Mouse (Mus musculus) heart, embryonic 14.5 days (tissue): ENCODE measurements around the gene BC004004. TPM values are rescaled to one million over a fixed set of nuclear protein-coding genes. Genes with fewer than 3 reads are reported as not detected.

Source experiments
- ATAC-seq: fragments of 200-750 bp; cut with Nextera tagmentation; 2 replicates; pipeline ENCODE4 v1.8.0; 2017; ENCODE audit warnings: low read depth, moderate TSS enrichment; ENCODE audit not compliant: insufficient number of reproducible peaks, insufficient read depth, low FRiP score
- H3K27ac ChIP-seq, 2 experiments: fragments of 200-500 bp in 1 of 2; fragments of 300-500 bp in 1 of 2; sonication (generic) in 1 of 2; replicated peaks in 1 of 2; 2 replicates each; pipeline ENCODE4 v1.5.1; 2012 to 2014; ENCODE audit warnings: low read depth in 2 of 2, low read length in 2 of 2, control low read depth in 1 of 2, mild to moderate bottlenecking in 1 of 2, mixed read lengths in 1 of 2; ENCODE audit not compliant: control insufficient read depth in 1 of 2, insufficient read depth in 1 of 2
- H3K27me3 ChIP-seq: fragments of 300-500 bp; sonication (generic); 2 replicates; pipeline ENCODE4 v1.6.1; 2014; ENCODE audit warnings: mild to moderate bottlenecking, low read length, control low read depth; ENCODE audit not compliant: control insufficient read depth, insufficient read depth
- H3K36me3 ChIP-seq: fragments of 300-500 bp; sonication (generic); 2 replicates; pipeline ENCODE4 v1.6.1; 2014; ENCODE audit warnings: mild to moderate bottlenecking, control low read depth, low read length, mixed read lengths; ENCODE audit not compliant: control insufficient read depth, insufficient read depth
- H3K4me1 ChIP-seq, 2 experiments: fragments of 200-500 bp in 1 of 2; fragments of 300-500 bp in 1 of 2; sonication (generic) in 1 of 2; 2 replicates each; pipeline ENCODE4 v1.6.1; 2012 to 2014; ENCODE audit warnings: low read length in 2 of 2, control low read depth in 1 of 2, mixed read lengths in 1 of 2; ENCODE audit not compliant: control insufficient read depth in 2 of 2, insufficient read depth in 2 of 2
- H3K4me2 ChIP-seq: fragments of 300-500 bp; sonication (generic); 2 replicates; pipeline ENCODE4 v1.6.1; 2014; ENCODE audit warnings: mild to moderate bottlenecking, low read length
- H3K4me3 ChIP-seq, 2 experiments: fragments of 200-500 bp in 1 of 2; fragments of 300-500 bp in 1 of 2; sonication (generic) in 1 of 2; 2 replicates each; pipeline ENCODE4 v1.5.1; 2012 to 2014; ENCODE audit warnings: low read length in 2 of 2, mild to moderate bottlenecking in 2 of 2, control low read depth in 1 of 2, low read depth in 1 of 2, moderate library complexity in 1 of 2; ENCODE audit not compliant: control insufficient read depth in 1 of 2, insufficient read depth in 1 of 2
- H3K9ac ChIP-seq: fragments of 300-500 bp; sonication (generic); 2 replicates; pipeline ENCODE4 v1.6.1; 2014; ENCODE audit warnings: mild to moderate bottlenecking, low read length
- H3K9me3 ChIP-seq: fragments of 300-500 bp; sonication (generic); 2 replicates; pipeline ENCODE4 v1.6.1; 2016; ENCODE audit warnings: low read length, control low read depth; ENCODE audit not compliant: control insufficient read depth
- WGBS: fragments of 180-500 bp; shearing (Covaris S2); extraction: QIAGEN DNeasy Blood & Tissue Kit; methylation state at CpG from one replicate; pipeline ENCODE4 v1.1.7; 2014; 5-methylcytosine and 5-hydroxymethylcytosine counted together
- polyA plus RNA-seq: library from polyadenylated mRNA; unstranded; fragments of >200 nt; fragmentation: Nextera tagmentation; extraction: Ambion mirVana; gene quantifications from 2 replicates; pipeline ENCODE4 v1.2.1, GENCODE M21; 2014

BC004004 gene
- polyA plus RNA-seq, 1 experiment from 2014 or later, result 106 TPM

GRCm38 (mm10) chr17:29297813-29298212 lies 29.2 kb downstream of the BC004004 start:
- Histone ChIP-seq H3K27ac (no peak overlapping the region), H3K4me1 (peaks cover 0 to 6% of the 10 kb centered on the region in 2 experiments; a peak in 1 of 4 replicates), H3K27me3 (no peaks in the 10 kb centered on the region), H3K36me3 (peaks cover 93% of the 10 kb centered on the region), H3K9me3 (no peaks in the 10 kb centered on the region), H3K4me3 (no peak overlapping the region), H3K4me2 (no peak overlapping the region), H3K9ac (no peak overlapping the region)
- WGBS, result 85% methylated on average over 6 of the region's 6 CpGs
- ATAC-seq, result no peak

- Histone ChIP-seq H3K27ac (no peak overlapping the region), H3K9ac (no peak overlapping the region), H3K4me2 (no peak overlapping the region), H3K4me3 (no peak overlapping the region), H3K27me3 (no peaks in the 10 kb centered on the region), H3K4me1 (peaks cover 3 to 15% of the 10 kb centered on the region in 2 experiments; a peak in 3 of 4 replicates), H3K36me3 (peaks cover 78% of the 10 kb centered on the region), H3K9me3 (no peaks in the 10 kb centered on the region)
- WGBS, result 91% methylated on average over 4 of the region's 4 CpGs
- no peak for ATAC-seq
Measured at GRCm38 (mm10) chr17:29299282-29299681, 30.7 kb downstream of the BC004004 start.

GRCm38 (mm10) chr17:29300926-29301325 lies 32.3 kb downstream of the BC004004 start:
- no peak overlapping the region for H3K4me2 ChIP-seq
- H3K9me3 ChIP-seq, result no peaks in the 10 kb centered on the region
- H3K9ac ChIP-seq, result no peak overlapping the region
- H3K4me3 ChIP-seq, result no peak overlapping the region
- H3K27me3 ChIP-seq, result no peaks in the 10 kb centered on the region
- no peak for ATAC-seq
- H3K36me3 ChIP-seq, result peaks cover 62% of the 10 kb centered on the region
- H3K27ac ChIP-seq, result no peak overlapping the region; a peak in 1 of 4 replicates
- H3K4me1 ChIP-seq, result peaks cover 19 to 32% of the 10 kb centered on the region in 2 experiments
- whole genome bisulfite sequencing, result 85% methylated on average over 7 of the region's 7 CpGs

- Histone ChIP-seq H3K9ac (no peak overlapping the region), H3K27me3 (no peaks in the 10 kb centered on the region), H3K9me3 (no peaks in the 10 kb centered on the region), H3K36me3 (peaks cover 57% of the 10 kb centered on the region), H3K27ac (no peak overlapping the region), H3K4me3 (no peak overlapping the region), H3K4me1 (peaks cover 21 to 32% of the 10 kb centered on the region in 2 experiments), H3K4me2 (no peak overlapping the region)
- ATAC-seq, result no peak
- 92% methylated on average over 6 of the region's 6 CpGs for WGBS
Measured at GRCm38 (mm10) chr17:29301421-29301820, 32.8 kb downstream of the BC004004 start.

GRCm38 (mm10) chr17:29302149-29302548 lies 33.6 kb downstream of the BC004004 start:
- no peak overlapping the region for H3K4me2 ChIP-seq
- 48% methylated on average over 5 of the region's 5 CpGs for WGBS
- no peaks in the 10 kb centered on the region for H3K9me3 ChIP-seq
- no peak for ATAC-seq
- no peak overlapping the region for H3K4me3 ChIP-seq
- H3K4me1 ChIP-seq, result peaks cover 21 to 32% of the 10 kb centered on the region in 2 experiments
- peaks cover 50% of the 10 kb centered on the region for H3K36me3 ChIP-seq
- no peak overlapping the region for H3K27ac ChIP-seq
- no peak overlapping the region for H3K9ac ChIP-seq
- H3K27me3 ChIP-seq, result no peaks in the 10 kb centered on the region

- Histone ChIP-seq H3K36me3 (peaks cover 41% of the 10 kb centered on the region), H3K4me3 (no peak overlapping the region), H3K4me1 (peaks cover 21 to 30% of the 10 kb centered on the region in 2 experiments), H3K9me3 (no peaks in the 10 kb centered on the region), H3K9ac (no peak overlapping the region), H3K4me2 (no peak overlapping the region), H3K27ac (no peak overlapping the region), H3K27me3 (no peaks in the 10 kb centered on the region)
- 61% methylated on average over 3 of the region's 3 CpGs for WGBS
- no peak for ATAC-seq
Measured at GRCm38 (mm10) chr17:29303087-29303486, 34.5 kb downstream of the BC004004 start.

GRCm38 (mm10) chr17:29303856-29304255 lies 35.3 kb downstream of the BC004004 start:
- Histone ChIP-seq H3K4me3 (no peak overlapping the region), H3K9ac (no peak overlapping the region), H3K27me3 (no peaks in the 10 kb centered on the region), H3K9me3 (no peaks in the 10 kb centered on the region), H3K4me2 (no peak overlapping the region), H3K4me1 (peaks cover 21 to 30% of the 10 kb centered on the region in 2 experiments), H3K36me3 (peaks cover 34% of the 10 kb centered on the region), H3K27ac (no peak overlapping the region)
- 91% methylated on average over 3 of the region's 3 CpGs for WGBS
- no peak for ATAC-seq
